Mouse (Mus musculus) E14TG2a.4 (cell line): ENCODE results near the gene Psen2.

Experiments used
- H3K27me3 ChIP-seq: 2 replicates; pipeline ENCODE4 v1.6.1; 2014; ENCODE audit warnings: low read length, control low read depth; ENCODE audit not compliant: insufficient read depth
- H3K36me3 ChIP-seq: 2 replicates; pipeline ENCODE4 v1.6.1; 2014; ENCODE audit warnings: low read length, control low read depth; ENCODE audit not compliant: insufficient read depth
- H3K4me1 ChIP-seq: replicated peaks from 2 replicates; pipeline ENCODE4 v1.6.1; 2014; ENCODE audit warnings: low read depth, low read length, control low read depth
- H3K4me3 ChIP-seq: replicated peaks from 2 replicates; pipeline ENCODE4 v1.5.1; 2014; ENCODE audit warnings: mild to moderate bottlenecking, low read length
- H3K9me3 ChIP-seq: 2 replicates; pipeline ENCODE4 v1.6.1; 2014; ENCODE audit warnings: low read length, control low read depth
- CTCF ChIP-seq: conservative IDR thresholded peaks from 2 replicates; pipeline ENCODE4 v1.5.1; 2014; ENCODE audit warnings: low read length
- NANOG ChIP-seq: IDR thresholded peaks from 2 replicates; pipeline ENCODE4 v1.6.1; 2014; ENCODE audit warnings: borderline replicate concordance, low read length, mixed read lengths
- POU5F1 ChIP-seq: IDR thresholded peaks from 2 replicates; pipeline ENCODE4 v1.6.1; 2014; ENCODE audit warnings: low read length, borderline replicate concordance

Gene Psen2

DNA sequence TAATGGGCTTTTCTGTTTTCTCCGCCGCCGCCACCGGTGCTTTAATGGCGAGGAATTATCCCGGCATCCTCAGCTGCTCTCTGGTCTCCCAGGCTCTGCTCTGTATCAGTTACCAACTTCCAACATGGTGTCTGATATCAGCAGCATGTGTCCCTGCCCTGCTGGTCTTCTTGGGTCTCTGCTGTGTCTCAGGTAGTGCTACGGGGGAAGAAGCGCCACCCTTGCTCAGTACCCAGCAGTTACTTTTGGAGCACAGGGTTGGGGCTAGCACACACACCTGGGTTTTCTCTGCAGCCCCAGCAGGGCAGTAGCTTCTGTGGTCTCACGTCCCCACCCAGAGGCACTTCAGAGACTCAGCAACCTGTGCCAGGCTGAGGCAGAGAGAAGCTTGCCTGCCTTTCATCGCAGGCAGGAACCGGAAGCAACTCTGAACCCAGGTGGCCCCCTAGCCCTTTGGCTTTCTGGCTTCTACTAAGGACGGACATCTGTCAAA lies 37.0 kb downstream of the Psen2 start:
- peaks cover 4% of the 10 kb centered on the region for H3K9me3 ChIP-seq
- peaks cover 6% of the 10 kb centered on the region; the same call in 1 of the 2 replicates for H3K27me3 ChIP-seq
- TF ChIP-seq POU5F1 (no peak), CTCF (no peak), NANOG (no peak)
- peak overlapping the region; percentile 71 for H3K4me3 ChIP-seq
- H3K36me3 ChIP-seq: no peaks in the 10 kb centered on the region
- H3K4me1 ChIP-seq: peaks cover 28% of the 10 kb centered on the region

DNA sequence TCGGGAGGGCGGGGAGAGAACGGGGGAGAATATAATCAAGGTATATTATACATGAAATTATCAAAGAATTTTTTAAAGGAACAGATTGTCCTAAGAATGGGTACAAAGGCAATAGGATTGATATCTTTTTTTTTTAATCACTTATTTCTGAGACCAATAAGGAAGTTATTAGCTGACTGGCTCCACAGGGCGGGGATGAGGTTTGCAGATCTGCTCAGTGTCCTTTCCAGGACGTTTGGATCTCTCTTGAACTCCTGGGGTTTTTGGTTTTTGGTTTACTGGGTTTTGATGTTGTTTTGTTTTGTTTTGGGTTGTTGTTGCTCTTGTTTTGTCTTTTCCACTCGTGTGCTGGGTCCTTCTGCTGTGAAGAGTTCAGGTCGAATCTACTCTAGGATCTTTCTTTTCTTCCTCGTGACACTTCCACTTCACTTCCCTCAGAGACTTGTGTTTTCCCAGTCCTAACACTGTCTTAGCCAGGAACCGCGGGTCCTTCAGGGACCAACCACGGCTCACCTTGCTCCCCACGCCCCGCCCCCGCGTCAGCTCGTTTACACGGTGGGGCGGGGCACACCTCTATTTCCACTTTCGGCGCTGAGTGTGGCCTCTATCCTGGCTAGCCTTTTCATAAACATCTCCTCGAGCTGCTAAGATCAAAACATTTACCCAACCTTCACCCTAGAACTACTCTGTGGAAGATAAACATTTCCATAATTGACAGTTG lies 37.6 kb downstream of the Psen2 start:
- Histone ChIP-seq H3K27me3 (peaks cover 11% of the 10 kb centered on the region), H3K4me3 (peak overlapping the region; percentile 71), H3K4me1 (peaks cover 28% of the 10 kb centered on the region), H3K36me3 (no peaks in the 10 kb centered on the region), H3K9me3 (peaks cover 4% of the 10 kb centered on the region)
- TF ChIP-seq NANOG: no peak
- TF ChIP-seq CTCF: no peak
- TF ChIP-seq POU5F1: no peak

DNA sequence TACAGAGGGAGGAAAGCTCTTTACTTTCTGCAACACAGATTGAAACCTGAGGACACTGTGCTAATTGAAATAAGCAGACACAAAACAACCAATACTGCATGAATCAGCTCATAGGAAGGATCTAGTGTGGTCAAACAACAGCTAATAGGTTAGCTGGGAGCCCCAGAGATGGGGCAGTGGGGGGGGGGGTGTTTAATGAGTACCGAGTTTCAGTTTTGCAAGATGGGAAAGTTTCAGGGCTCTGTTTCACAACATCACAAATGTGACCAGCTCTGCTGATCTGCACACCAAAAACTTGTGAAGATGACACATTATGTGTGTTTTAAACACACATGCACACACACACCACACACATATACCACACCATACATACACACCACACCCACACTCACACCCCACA lies 41.2 kb downstream of the Psen2 start:
- no peak overlapping the region for H3K4me3 ChIP-seq
- peaks cover 4% of the 10 kb centered on the region; the same call in 1 of the 2 replicates for H3K9me3 ChIP-seq
- peaks cover 17% of the 10 kb centered on the region for H3K27me3 ChIP-seq
- H3K4me1 ChIP-seq: peaks cover 20% of the 10 kb centered on the region
- TF ChIP-seq POU5F1 (no peak), CTCF (no peak), NANOG (no peak)
- no peaks in the 10 kb centered on the region for H3K36me3 ChIP-seq

GRCm38 (mm10) chr1:180220791-180221542 lies 42.3 kb downstream of the Psen2 start:
- Histone ChIP-seq H3K36me3 (no peaks in the 10 kb centered on the region), H3K9me3 (peaks cover 4% of the 10 kb centered on the region; the same call in 1 of the 2 replicates), H3K4me3 (no peak overlapping the region), H3K4me1 (peaks cover 9% of the 10 kb centered on the region), H3K27me3 (peaks cover 23% of the 10 kb centered on the region)
- TF ChIP-seq POU5F1 (no peak), NANOG (no peak), CTCF (no peak)

DNA sequence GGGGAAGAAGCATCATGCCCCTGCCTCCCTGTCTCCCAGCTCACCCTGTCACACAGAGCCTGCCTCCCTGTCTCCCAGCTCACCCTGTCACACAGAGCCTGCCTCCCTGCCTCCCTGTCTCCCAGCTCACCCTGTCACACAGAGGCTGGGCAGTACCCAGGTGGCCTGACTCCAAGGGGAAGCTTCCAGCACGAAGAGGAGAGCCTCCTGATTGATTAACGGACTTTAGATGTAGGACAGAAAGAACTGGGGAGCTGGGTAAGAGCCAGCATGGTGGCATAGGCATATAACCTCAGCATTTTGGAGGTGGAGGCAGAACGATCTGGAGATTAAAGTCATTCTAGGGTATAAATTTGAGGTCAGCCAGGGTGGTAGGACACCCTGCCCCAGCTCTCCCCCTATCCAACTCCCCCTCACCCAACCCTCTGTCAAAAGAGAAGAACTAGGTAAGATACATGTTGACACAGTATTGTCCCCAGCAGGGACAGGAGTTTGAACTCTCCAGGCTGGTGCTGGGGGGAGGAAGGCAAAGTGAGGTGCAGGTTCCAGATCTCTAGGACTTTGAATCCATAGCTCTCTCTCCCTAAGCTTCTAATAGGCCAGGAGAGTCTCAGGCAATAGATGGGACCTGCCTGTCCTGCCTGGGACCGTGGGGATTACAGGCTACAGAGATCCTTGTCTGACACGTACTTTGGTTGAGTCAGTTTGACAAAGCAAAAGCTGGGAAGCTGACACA lies 46.5 kb downstream of the Psen2 start:
- peaks cover 18% of the 10 kb centered on the region for H3K27me3 ChIP-seq
- TF ChIP-seq POU5F1 (no peak), NANOG (no peak), CTCF (no peak)
- no peak overlapping the region for H3K4me3 ChIP-seq
- H3K36me3 ChIP-seq: no peaks in the 10 kb centered on the region
- H3K4me1 ChIP-seq: peaks cover 18% of the 10 kb centered on the region
- H3K9me3 ChIP-seq: peaks cover 4% of the 10 kb centered on the region; the same call in 1 of the 2 replicates

- Histone ChIP-seq H3K36me3 (no peaks in the 10 kb centered on the region), H3K27me3 (peaks cover 12% of the 10 kb centered on the region), H3K9me3 (peaks cover 4% of the 10 kb centered on the region; the same call in 1 of the 2 replicates), H3K4me3 (no peak overlapping the region), H3K4me1 (peaks cover 35% of the 10 kb centered on the region)
- TF ChIP-seq NANOG (no peak), CTCF (peak; percentile 80)
Observed at GRCm38 (mm10) chr1:180215044-180215443, 48.2 kb downstream of the Psen2 start.

DNA sequence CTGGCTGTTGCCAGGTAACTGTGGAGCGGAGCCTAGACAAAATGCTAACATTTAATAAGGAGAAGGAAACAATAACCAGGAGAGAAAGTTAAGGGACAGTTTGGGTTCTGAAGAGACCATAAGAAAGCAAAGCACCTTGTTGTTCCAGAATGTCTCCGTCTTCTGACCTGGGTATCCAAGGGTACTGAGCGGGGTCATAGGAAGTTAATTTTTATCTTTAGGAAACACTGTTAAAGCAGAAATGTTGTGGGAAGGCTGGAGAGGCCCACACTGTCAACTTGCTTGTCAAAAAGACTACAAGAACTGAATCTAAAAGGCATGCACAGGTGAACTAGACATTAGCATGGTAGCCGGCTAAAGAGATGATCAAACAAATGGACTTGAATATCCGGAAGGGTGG lies 50.3 kb downstream of the Psen2 start:
- Histone ChIP-seq H3K27me3 (peaks cover 9% of the 10 kb centered on the region), H3K9me3 (peaks cover 2% of the 10 kb centered on the region; the same call in 1 of the 2 replicates), H3K36me3 (no peaks in the 10 kb centered on the region), H3K4me3 (no peak overlapping the region), H3K4me1 (peaks cover 42% of the 10 kb centered on the region)
- no peak for TF ChIP-seq POU5F1
- no peak for TF ChIP-seq CTCF
- TF ChIP-seq NANOG: no peak

GRCm38 (mm10) chr1:180210781-180211271 lies 52.4 kb downstream of the Psen2 start:
- no peak overlapping the region for H3K4me3 ChIP-seq
- H3K27me3 ChIP-seq: peaks cover 3% of the 10 kb centered on the region; the same call in 1 of the 2 replicates
- no peaks in the 10 kb centered on the region for H3K36me3 ChIP-seq
- peaks cover 42% of the 10 kb centered on the region for H3K4me1 ChIP-seq
- TF ChIP-seq CTCF (no peak), NANOG (no peak), POU5F1 (no peak)
- no peaks in the 10 kb centered on the region for H3K9me3 ChIP-seq
